Mouse (Mus musculus) C2C12 (cell line): ENCODE measurements around the gene Slc38a1. TPM values are rescaled to one million over a fixed set of nuclear protein-coding genes. Genes with fewer than 3 reads are reported as not detected.

Experiments
- H3K27me3 ChIP-seq: one replicate; pipeline ENCODE4 v1.6.1; 2011; ENCODE audit not compliant: control insufficient read depth, insufficient read depth, insufficient read length
- H3K36me3 ChIP-seq: one replicate; pipeline ENCODE4 v1.6.1; 2011; ENCODE audit not compliant: control insufficient read depth, insufficient read depth
- H3K4me3 ChIP-seq: one replicate; pipeline ENCODE4 v1.5.1; 2011; ENCODE audit warnings: mild to moderate bottlenecking, control low read depth; ENCODE audit not compliant: poor library complexity, insufficient read depth, severe bottlenecking
- H3K79me2 ChIP-seq: one replicate; pipeline ENCODE4 v1.6.1; 2011; ENCODE audit not compliant: control insufficient read depth, insufficient read depth
- H3K79me3 ChIP-seq: one replicate; pipeline ENCODE4 v1.6.1; 2011; ENCODE audit warnings: low read depth, control low read depth
- H3ac ChIP-seq: one replicate; pipeline ENCODE3; 2011; ENCODE audit warnings: low read depth; ENCODE audit not compliant: control insufficient read depth, insufficient read length
- CEBPB ChIP-seq: IDR thresholded peaks from one replicate; pipeline ENCODE4 v1.6.1; 2011; ENCODE audit warnings: low read depth, mild to moderate bottlenecking, control low read depth, moderate library complexity
- CTCF ChIP-seq: IDR thresholded peaks from one replicate; pipeline ENCODE4 v1.5.1; 2011; ENCODE audit not compliant: control insufficient read depth, insufficient read depth, insufficient read length
- FOSL1 ChIP-seq: IDR thresholded peaks from one replicate; pipeline ENCODE4 v1.8.0; 2011; ENCODE audit warnings: mild to moderate bottlenecking, low read length; ENCODE audit not compliant: poor library complexity, insufficient read depth, severe bottlenecking
- MAX ChIP-seq: IDR thresholded peaks from one replicate; pipeline ENCODE4 v1.6.1; 2011; ENCODE audit warnings: mild to moderate bottlenecking, control low read depth
- MYOD1 ChIP-seq: IDR thresholded peaks from one replicate; pipeline ENCODE4 v1.6.1; 2011; ENCODE audit warnings: low read depth; ENCODE audit not compliant: control insufficient read depth, insufficient read length
- MYOG ChIP-seq: IDR thresholded peaks from one replicate; pipeline ENCODE4 v1.6.1; 2011; ENCODE audit not compliant: control insufficient read depth, insufficient read length; ENCODE audit errors: extremely low read depth
- USF1 ChIP-seq: IDR thresholded peaks from one replicate; pipeline ENCODE4 v1.6.1; 2011; ENCODE audit warnings: low read depth, mild to moderate bottlenecking, control low read depth, moderate library complexity
- polyA plus RNA-seq: library from polyadenylated mRNA; unstranded; fragments of >200 nt; fragmentation: generic; extraction: Trizol; gene quantifications from one replicate; pipeline ENCODE4 v1.2.1, GENCODE M21; 2012; ENCODE audit warnings: missing spikeins

Gene Slc38a1
- polyA plus RNA-seq, 1 experiment: 31.8 TPM

DNA sequence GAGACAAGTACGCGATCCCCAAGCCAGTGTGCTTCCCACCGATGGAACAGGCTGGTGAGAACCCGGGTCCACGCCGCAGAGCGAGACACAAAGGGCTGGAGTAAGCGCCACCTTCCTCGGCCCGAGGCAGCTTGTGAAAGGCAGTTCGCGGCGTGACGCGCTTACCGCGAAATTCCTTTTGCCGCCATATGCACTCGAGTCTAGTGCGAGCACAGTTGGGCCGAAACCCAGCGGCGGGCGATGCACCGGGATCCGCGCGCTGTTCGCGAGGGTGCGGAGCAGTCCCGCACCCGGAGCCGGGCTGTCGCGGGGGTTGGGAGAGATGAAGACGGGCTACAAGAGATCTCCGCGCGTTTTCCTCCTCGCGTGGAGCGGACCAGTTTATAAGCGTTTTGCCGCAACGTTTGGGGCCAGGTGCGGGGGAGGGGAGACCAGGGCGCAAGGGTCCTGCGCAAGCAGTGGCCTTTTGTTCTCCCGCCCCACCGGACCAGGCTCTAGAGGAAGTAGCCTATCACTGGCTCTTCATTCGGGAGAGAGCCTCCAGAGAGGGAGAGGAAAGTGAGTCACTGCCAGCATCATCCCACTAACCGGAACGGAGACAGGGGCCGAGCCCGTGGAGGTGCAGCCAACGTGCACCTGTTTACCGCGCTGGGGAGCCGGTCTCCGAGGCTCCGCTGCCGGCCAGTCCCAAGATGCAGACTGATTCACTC lies 1.4 kb downstream of the Slc38a1 start:
- Histone ChIP-seq H3K27me3 (no peaks in the 10 kb centered on the region), H3K79me2 (peaks cover 57% of the 10 kb centered on the region), H3K4me3 (peak overlapping the region; percentile 81), H3K36me3 (peaks cover 16% of the 10 kb centered on the region), H3ac (peak overlapping the region; percentile 79), H3K79me3 (peaks cover 49% of the 10 kb centered on the region)
- peak; percentile 87 for TF ChIP-seq MAX
- no peak for TF ChIP-seq CTCF
- TF ChIP-seq MYOD1: peak; percentile 77

DNA sequence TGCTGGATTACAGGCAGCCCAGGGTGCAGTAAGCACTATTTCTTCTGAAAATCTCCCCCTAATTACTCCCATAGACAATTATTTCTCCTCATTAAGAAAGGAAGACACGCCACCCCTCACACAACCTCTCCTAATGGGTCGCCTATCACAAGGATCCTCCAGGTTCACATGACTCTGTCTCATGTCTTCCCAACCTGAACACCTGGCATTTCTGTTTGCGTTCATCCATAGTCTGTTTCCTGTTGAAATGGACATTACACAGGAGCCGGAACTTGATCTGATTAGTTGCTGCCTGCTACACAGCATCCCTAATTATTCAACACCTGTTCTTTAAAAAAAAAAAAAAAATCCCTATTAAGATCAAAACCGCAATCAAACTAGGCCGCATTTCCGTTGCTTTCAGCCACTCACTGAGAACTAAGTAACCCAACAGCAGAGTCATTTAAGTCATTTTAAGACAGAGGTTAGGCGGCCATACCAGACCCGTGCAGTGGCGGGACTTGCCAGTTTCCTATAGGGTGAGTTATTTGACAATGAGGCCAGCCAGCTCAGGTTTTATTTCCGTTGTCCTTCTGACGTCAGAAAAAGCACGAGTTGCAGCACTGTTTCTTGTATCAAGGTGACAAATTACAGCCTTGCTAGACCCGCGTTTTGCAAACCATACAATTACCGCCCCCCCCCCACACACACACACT lies 2.3 kb downstream of the Slc38a1 start:
- Histone ChIP-seq H3K4me3 (peak overlapping the region; percentile 81), H3K79me2 (peaks cover 66% of the 10 kb centered on the region), H3K36me3 (peaks cover 23% of the 10 kb centered on the region), H3K27me3 (no peaks in the 10 kb centered on the region), H3K79me3 (peaks cover 57% of the 10 kb centered on the region), H3ac (peak overlapping the region; percentile 51)
- peak; percentile 58 for TF ChIP-seq MAX
- TF ChIP-seq MYOG: no peak
- TF ChIP-seq MYOD1: no peak
- TF ChIP-seq FOSL1: no peak
- TF ChIP-seq CEBPB: peak; percentile 15
- no peak for TF ChIP-seq USF1

DNA sequence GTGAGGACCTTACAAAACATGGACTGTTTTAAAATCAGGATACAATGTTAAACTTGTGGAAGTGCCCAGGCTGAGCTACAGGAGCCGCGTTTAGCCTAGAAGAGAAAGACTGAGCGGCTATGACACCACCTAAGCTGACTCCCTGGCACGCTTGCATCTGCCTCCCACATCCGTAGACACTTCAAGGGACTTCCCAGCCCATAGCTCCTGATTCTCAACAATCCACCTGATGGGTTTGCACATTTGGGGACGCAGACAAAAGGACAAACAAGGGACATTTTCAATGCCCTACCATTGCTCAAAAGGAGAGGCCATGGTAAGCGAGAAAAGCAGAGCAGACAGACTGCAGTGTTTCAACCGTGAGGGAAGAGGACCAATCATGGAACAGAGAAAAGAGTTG lies 3.1 kb downstream of the Slc38a1 start:
- peak overlapping the region; percentile 19 for H3ac ChIP-seq
- H3K27me3 ChIP-seq: no peaks in the 10 kb centered on the region
- TF ChIP-seq CTCF (no peak), CEBPB (no peak), MAX (no peak), USF1 (no peak), MYOD1 (no peak), MYOG (no peak), FOSL1 (no peak)
- peaks cover 65% of the 10 kb centered on the region for H3K79me3 ChIP-seq
- peaks cover 27% of the 10 kb centered on the region for H3K36me3 ChIP-seq
- H3K79me2 ChIP-seq: peaks cover 74% of the 10 kb centered on the region
- H3K4me3 ChIP-seq: no peak overlapping the region

DNA sequence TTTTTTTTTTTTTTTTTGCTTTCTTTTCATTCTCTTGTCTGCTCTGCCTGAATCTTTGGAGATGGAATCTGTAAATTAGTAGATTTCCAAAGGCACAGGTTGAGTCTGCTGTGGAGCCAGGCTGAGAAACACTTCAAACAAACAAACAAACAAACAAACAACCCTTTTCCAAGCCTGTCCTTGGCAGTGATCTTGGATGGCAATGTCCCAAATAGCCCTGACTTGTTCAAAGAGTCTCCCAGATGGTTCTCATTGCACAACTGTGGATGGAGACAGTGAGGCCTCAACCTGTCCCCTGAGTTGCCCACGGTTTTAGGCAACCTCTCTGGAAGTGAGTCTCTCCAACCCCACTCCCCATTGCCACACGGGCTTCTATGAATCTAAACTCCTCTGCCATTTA lies 4.1 kb downstream of the Slc38a1 start:
- Histone ChIP-seq H3K27me3 (no peaks in the 10 kb centered on the region), H3K79me2 (peaks cover 81% of the 10 kb centered on the region), H3ac (no peak overlapping the region), H3K79me3 (peaks cover 71% of the 10 kb centered on the region), H3K36me3 (peaks cover 27% of the 10 kb centered on the region), H3K4me3 (no peak overlapping the region)
- TF ChIP-seq FOSL1 (no peak), CEBPB (peak; percentile 41)

DNA sequence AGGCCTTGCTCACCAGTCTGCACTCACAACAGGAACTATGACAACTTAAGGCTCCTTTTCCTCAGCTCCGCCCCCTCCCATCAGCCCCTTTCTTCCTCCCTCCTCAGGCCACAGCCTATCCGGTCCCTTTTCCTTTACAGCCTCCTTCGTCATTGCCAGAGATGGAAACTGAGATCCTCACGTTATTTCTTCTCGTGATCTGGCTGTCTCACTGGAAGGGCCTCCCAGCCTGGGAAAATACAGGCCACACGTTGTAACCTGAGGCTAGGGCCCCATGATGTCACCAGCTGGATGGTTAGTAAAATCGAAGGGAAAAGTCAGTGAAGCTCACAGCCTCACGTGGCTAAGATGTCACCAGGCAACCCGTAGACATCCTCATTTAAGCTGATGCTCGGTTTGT lies 4.5 kb downstream of the Slc38a1 start:
- Histone ChIP-seq H3ac (no peak overlapping the region), H3K36me3 (peaks cover 30% of the 10 kb centered on the region), H3K27me3 (no peaks in the 10 kb centered on the region), H3K79me2 (peaks cover 86% of the 10 kb centered on the region), H3K79me3 (peaks cover 76% of the 10 kb centered on the region), H3K4me3 (no peak overlapping the region)
- TF ChIP-seq USF1 (peak; percentile 85), CTCF (no peak), CEBPB (no peak), MAX (peak; percentile 63)
